Mouse (Mus musculus): Measurements from ENCODE around the gene Sart1. TPM values are rescaled to one million over a fixed set of nuclear protein-coding genes. Genes with fewer than 3 reads are reported as not detected.

Sart1 gene
- total and polyA plus RNA-seq, 2 experiments from 2014 or later, result 4.4 to 26.9 TPM

- Histone ChIP-seq H3K4me3 (ENCODE audit: low read depth, low read length) (no peak overlapping the region), H3K9ac (replicated peaks; ENCODE audit: low read depth, low read length) (no peak overlapping the region), H3K9me3 (replicated peaks; ENCODE audit: control insufficient read depth, low read length) (no peaks in the 10 kb centered on the region), H3K27ac (ENCODE audit: low read depth) (no peak overlapping the region), H3K4me2 (ENCODE audit: low read depth, low read length) (no peak overlapping the region), H3K4me1 (ENCODE audit: control insufficient read depth, insufficient read depth) (peaks cover 15% of the 10 kb centered on the region), H3K36me3 (replicated peaks; ENCODE audit: control insufficient read depth, insufficient read depth, low read length) (peaks cover 54% of the 10 kb centered on the region), H3K27me3 (ENCODE audit: control insufficient read depth, insufficient read depth, low read length) (no peaks in the 10 kb centered on the region)
- TF ChIP-seq CTCF (IDR thresholded peaks at IDR 0.05; ENCODE audit: low read depth), result no peak
- no peak for TF ChIP-seq EP300 (IDR thresholded peaks at IDR 0.05; ENCODE audit: low read depth)
- 79% methylated on average over 5 of the region's 5 CpGs for WGBS
- no peak for DNase-seq (ENCODE audit: low spot score)
- ATAC-seq (ENCODE audit: insufficient read depth, low read depth), result no peak
These were observed 33.3 kb upstream of the Sart1 start for GRCm38 (mm10) chr19:5421784-5422183.

- 86% methylated on average over 6 of the region's 6 CpGs for WGBS
- H3K4me1 ChIP-seq (ENCODE audit: control insufficient read depth, insufficient read depth), result 0 out of 2 replicates have a peak, but pooled peaks cover 8% of the 10 kb centered on the region
- H3K9ac ChIP-seq (replicated peaks; ENCODE audit: low read depth, low read length), result no peak overlapping the region
- TF ChIP-seq CTCF (IDR thresholded peaks at IDR 0.05; ENCODE audit: low read depth) (no peak), EP300 (IDR thresholded peaks at IDR 0.05; ENCODE audit: low read depth) (no peak)
- no peaks in the 10 kb centered on the region for H3K9me3 ChIP-seq (replicated peaks; ENCODE audit: control insufficient read depth, low read length)
- no peak overlapping the region for H3K4me2 ChIP-seq (ENCODE audit: low read depth, low read length)
- no peak overlapping the region for H3K4me3 ChIP-seq (ENCODE audit: low read depth, low read length)
- H3K36me3 ChIP-seq (replicated peaks; ENCODE audit: control insufficient read depth, insufficient read depth, low read length), result peaks cover 46% of the 10 kb centered on the region
- ATAC-seq (ENCODE audit: insufficient read depth, low read depth), result no peak
- H3K27me3 ChIP-seq (ENCODE audit: control insufficient read depth, insufficient read depth, low read length), result no peaks in the 10 kb centered on the region
- no peak overlapping the region for H3K27ac ChIP-seq (ENCODE audit: low read depth)
- no peak for DNase-seq (ENCODE audit: low spot score)
These were observed 32.1 kb upstream of the Sart1 start for GRCm38 (mm10) chr19:5420579-5420978.

GRCm38 (mm10) chr19:5419630-5420029 is 31.1 kb upstream of the Sart1 start:
- ATAC-seq (ENCODE audit: insufficient read depth, low read depth) (no peak), DNase-seq (ENCODE audit: low spot score) (no peak)
- Histone ChIP-seq H3K9me3 (replicated peaks; ENCODE audit: control insufficient read depth, low read length) (no peaks in the 10 kb centered on the region), H3K4me3 (ENCODE audit: low read depth, low read length) (no peak overlapping the region), H3K36me3 (replicated peaks; ENCODE audit: control insufficient read depth, insufficient read depth, low read length) (peaks cover 46% of the 10 kb centered on the region), H3K27ac (ENCODE audit: low read depth) (no peak overlapping the region), H3K27me3 (ENCODE audit: control insufficient read depth, insufficient read depth, low read length) (no peaks in the 10 kb centered on the region), H3K4me2 (ENCODE audit: low read depth, low read length) (no peak overlapping the region), H3K9ac (replicated peaks; ENCODE audit: low read depth, low read length) (no peak overlapping the region), H3K4me1 (ENCODE audit: control insufficient read depth, insufficient read depth) (0 out of 2 replicates have a peak, but pooled peaks cover 9% of the 10 kb centered on the region)
- no peak for TF ChIP-seq CTCF (IDR thresholded peaks at IDR 0.05; ENCODE audit: low read depth)
- no peak for TF ChIP-seq EP300 (IDR thresholded peaks at IDR 0.05; ENCODE audit: low read depth)
- WGBS, result 85% methylated on average over 9 of the region's 9 CpGs

GRCm38 (mm10) chr19:5418750-5419466 is 30.4 kb upstream of the Sart1 start:
- Histone ChIP-seq H3K27ac (ENCODE audit: low read depth) (no peak overlapping the region), H3K4me3 (ENCODE audit: low read depth, low read length) (no peak overlapping the region), H3K27me3 (ENCODE audit: control insufficient read depth, insufficient read depth, low read length) (no peaks in the 10 kb centered on the region), H3K4me1 (ENCODE audit: control insufficient read depth, insufficient read depth) (peaks cover 14% of the 10 kb centered on the region), H3K36me3 (replicated peaks; ENCODE audit: control insufficient read depth, insufficient read depth, low read length) (peaks cover 46% of the 10 kb centered on the region), H3K9me3 (replicated peaks; ENCODE audit: control insufficient read depth, low read length) (no peaks in the 10 kb centered on the region), H3K9ac (replicated peaks; ENCODE audit: low read depth, low read length) (no peak overlapping the region), H3K4me2 (ENCODE audit: low read depth, low read length) (no peak overlapping the region)
- no peak for DNase-seq (ENCODE audit: low spot score)
- ATAC-seq (ENCODE audit: insufficient read depth, low read depth), result no peak
- TF ChIP-seq CTCF (IDR thresholded peaks at IDR 0.05; ENCODE audit: low read depth) (no peak), EP300 (IDR thresholded peaks at IDR 0.05; ENCODE audit: low read depth) (no peak)
- WGBS, result 90% methylated on average over 8 of the region's 8 CpGs

- Histone ChIP-seq H3K4me3 (ENCODE audit: low read depth, low read length) (no peak overlapping the region), H3K4me1 (ENCODE audit: control insufficient read depth, insufficient read depth) (peaks cover 10% of the 10 kb centered on the region), H3K9me3 (replicated peaks; ENCODE audit: control insufficient read depth, low read length) (no peaks in the 10 kb centered on the region), H3K27ac (ENCODE audit: low read depth) (peak overlapping the region; percentile 81), H3K27me3 (ENCODE audit: control insufficient read depth, insufficient read depth, low read length) (no peaks in the 10 kb centered on the region), H3K9ac (replicated peaks; ENCODE audit: low read depth, low read length) (no peak overlapping the region), H3K36me3 (replicated peaks; ENCODE audit: control insufficient read depth, insufficient read depth, low read length) (peaks cover 16% of the 10 kb centered on the region; the same call in 1 of the 2 replicates), H3K4me2 (ENCODE audit: low read depth, low read length) (peak overlapping the region; percentile 9; the same call in 1 of the 2 replicates)
- DNase-seq (ENCODE audit: low spot score), result peak; percentile 68
- TF ChIP-seq CTCF (IDR thresholded peaks at IDR 0.05; ENCODE audit: low read depth) (no peak), EP300 (IDR thresholded peaks at IDR 0.05; ENCODE audit: low read depth) (peak; percentile 89)
- ATAC-seq (ENCODE audit: insufficient read depth, low read depth), result peak; percentile 81
- 39% methylated on average over 2 of the region's 2 CpGs for whole genome bisulfite sequencing
These were observed 26.0 kb upstream of the Sart1 start for GRCm38 (mm10) chr19:5414534-5414957.
